Mouse (Mus musculus): ENCODE measurements at regions not wholly inside any gene's neighbourhood (a gene's known extent, or its start where the extent isn't known, plus 50 kb on each side); places are given as distances from the start of the nearest gene placed in this dataset.

DNA sequence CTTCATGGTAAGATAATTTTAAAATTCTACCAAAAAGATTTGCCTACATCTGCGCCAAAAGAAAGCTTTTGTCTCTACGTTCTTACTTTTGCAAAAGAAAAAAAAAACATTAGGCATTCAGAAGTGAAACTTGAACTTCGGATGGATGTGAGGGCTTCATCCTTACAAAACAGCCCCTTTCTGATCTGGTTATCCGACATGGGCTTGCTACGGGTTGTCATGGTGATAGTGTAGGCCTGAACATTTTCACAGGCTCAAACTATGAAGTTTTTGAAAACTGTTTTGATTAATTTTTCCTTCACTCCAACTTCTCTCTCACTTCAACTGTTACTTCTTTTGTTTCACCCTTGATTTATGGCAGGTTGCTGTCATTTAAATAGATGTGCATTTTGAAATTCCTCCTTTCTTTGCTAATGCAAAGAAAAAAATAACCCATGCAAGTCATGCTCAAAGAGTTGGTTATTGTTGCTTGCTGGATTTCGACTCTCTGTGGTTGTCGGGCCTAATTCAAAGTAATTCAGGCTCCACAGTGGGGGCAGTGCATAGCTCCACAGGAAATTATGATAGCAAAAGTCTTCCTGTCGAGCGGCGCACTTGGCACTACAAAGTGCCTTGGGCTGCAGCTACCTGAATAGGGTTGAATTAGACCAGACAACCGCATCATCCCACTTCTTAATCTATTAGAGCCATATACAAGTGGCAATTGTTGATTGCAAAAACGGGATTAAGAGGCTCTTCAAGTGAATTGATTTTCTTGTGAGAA lies 205.7 kb upstream of the Gpr101 start:
- TF ChIP-seq MAFK (IDR thresholded peaks at IDR 0.05; ENCODE audit: insufficient read depth, low read depth, low read length) (no peak), ZNF384 (IDR thresholded peaks at IDR 0.05; ENCODE audit: low read depth, low read length) (no peak), ZC3H11A (IDR thresholded peaks at IDR 0.05; ENCODE audit: borderline replicate concordance, low read depth, low read length) (no peak)
